Mouse (Mus musculus) cerebellum, adult 18-20 months (tissue): ENCODE measurements around the gene Jak2.

Experiments
- DNase-seq, 2 experiments: peaks; one replicate each; pipeline ENCODE4 v3.0.0; 2021

Gene Jak2

GRCm38 (mm10) chr19:29251191-29251957, at the start of gene Jak2:
Jak2 (plus strand) TSS chr19:29251828.
- peak; percentile 89 to 94 for DNase-seq

DNA sequence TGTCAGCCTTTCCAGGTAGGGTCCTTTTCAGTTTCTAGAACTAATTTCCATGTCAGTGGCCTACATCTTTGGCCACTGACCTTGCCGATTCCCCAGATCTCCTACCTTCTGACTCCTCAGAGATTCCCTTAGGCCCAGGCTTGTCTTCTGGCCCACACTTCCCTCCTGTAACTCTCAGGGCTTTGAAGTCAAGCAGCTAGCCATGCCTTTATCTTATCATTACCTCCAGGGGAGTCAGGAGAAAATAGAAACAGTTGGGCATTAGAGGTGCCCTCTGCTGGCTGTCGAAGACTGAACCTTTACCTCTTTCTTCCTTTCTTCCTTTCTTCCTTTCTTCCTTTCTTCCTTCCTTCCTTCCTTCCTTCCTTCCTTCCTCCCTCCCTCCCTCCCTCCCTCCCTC, 48.3 kb upstream of the Jak2 start:
- no peak for DNase-seq

DNA sequence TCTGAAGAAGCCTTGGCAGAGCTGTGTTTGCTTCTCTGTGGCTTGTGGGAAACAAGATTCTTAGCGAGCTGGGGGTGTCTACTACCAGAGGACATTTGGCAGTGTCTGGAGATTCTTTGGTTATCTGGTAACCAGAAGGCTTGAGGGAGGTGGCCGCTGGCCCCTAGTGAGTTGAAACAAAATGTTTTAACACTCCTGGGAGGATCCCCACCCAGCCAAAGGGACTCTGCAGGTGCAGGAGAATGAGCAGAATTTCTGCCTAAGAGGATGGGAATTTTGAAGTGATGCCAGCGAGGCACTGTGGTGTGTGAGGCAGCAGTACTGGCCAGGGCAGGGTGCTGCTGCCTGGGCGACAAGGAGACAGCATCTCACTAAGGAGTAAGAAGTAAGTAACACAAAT, 47.0 kb upstream of the Jak2 start:
- DNase-seq, result no peak

GRCm38 (mm10) chr19:29205267-29205666, 46.4 kb upstream of the Jak2 start:
- DNase-seq, result no peak

DNA sequence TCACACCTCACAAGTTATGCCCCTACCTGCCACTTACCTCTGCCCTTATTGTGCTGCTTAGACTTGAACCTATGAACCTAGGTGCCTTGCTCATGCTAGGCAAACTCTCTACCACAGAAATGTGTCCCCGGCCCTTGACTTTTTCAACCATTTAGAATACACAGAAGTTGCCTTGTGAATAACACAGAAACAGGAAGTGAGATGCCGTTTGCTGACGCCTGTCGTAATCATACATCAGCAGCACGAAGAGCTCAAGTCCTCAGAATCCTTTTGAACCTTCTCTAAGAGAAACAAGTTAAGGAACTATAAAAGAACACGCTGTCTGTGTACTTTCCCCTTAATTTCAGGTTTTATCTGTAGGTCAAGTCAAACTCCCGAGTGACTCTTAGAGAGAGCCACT, 41.7 kb upstream of the Jak2 start:
- no peak for DNase-seq

GRCm38 (mm10) chr19:29210319-29210718, 41.3 kb upstream of the Jak2 start:
- DNase-seq, result no peak

GRCm38 (mm10) chr19:29215811-29216509, 35.7 kb upstream of the Jak2 start:
- DNase-seq, result no peak

GRCm38 (mm10) chr19:29221867-29222266, 29.8 kb upstream of the Jak2 start:
- no peak for DNase-seq

DNA sequence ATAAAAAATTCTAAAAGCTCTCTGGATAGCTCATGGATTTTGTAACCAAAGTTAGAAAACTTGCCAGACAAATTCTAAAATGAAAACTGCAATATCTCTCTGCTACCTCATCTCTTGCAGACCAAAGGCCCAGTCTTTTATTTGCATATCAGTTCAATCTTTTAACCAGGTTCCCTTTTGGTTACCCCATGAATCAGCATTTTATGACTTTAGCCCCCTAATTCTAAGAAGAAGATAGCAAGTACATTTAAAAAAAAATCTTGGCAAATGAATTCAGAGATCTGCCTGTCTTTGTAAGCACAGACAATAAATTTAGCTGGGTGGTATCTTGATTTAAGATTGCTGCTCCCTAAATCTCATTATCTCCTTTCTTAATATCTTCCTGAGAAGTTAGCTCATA, 26.7 kb upstream of the Jak2 start:
- no peak for DNase-seq

GRCm38 (mm10) chr19:29226996-29227395, 24.6 kb upstream of the Jak2 start:
- no peak for DNase-seq

GRCm38 (mm10) chr19:29227941-29228590, 23.6 kb upstream of the Jak2 start:
- DNase-seq, result no peak

GRCm38 (mm10) chr19:29228989-29229388, 22.6 kb upstream of the Jak2 start:
- DNase-seq, result no peak

- DNase-seq, result no peak
These were observed 18.9 kb upstream of the Jak2 start for GRCm38 (mm10) chr19:29232738-29233137.

GRCm38 (mm10) chr19:29236658-29237385, 14.8 kb upstream of the Jak2 start:
- no peak for DNase-seq

DNA sequence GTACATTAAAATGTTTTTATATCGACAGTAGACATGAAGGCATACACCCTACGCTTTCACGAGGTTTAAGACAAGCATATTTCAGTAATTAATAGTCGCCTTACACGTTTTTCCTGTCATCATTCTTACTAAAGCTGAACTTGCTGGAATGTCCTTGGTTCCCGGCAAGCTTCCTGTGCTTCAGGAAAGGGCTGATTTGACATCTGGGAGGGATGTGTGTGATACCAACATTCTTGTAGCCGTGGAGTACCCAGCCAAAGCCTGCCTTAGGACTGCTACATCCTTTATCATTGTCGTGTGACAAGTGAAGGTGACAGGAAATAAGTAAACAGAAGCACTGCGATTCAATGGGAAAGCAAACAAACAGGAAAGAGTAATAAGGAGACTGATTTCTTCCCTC, 13.5 kb upstream of the Jak2 start:
- DNase-seq, result no peak

DNA sequence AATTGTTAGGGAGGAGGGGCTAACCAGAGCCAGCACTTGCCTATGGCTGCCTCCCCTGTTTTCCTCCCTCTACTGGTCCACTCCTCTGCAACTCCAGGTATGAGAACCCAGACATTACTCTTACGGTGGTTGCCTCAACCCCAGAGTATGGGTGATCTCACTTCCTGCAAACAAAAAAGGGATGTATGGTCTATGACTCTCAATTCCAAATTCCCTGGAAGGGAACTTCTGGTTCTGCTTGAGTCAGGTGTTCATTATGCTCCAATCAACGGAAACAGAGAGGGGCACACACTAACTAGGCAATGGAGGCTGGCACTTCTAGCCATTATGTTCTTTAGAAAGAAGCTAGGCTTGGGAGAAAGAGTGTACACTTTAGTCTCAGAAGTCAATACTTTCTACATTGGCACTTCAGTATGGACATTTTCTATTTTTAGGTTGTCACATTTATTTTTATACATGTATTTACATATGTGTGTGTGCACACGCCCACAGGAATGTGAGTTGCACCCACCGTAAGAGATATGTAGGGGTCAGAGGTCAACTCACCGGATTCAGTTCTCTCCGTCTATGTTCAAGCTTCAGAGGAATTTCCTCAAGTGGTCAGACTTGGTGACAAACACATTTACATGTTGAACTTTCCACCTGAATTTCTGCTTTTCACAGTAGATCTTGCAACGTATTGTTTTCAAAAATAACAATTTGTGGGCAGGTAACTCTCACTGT, 12.0 kb upstream of the Jak2 start:
- no peak for DNase-seq

- DNase-seq, result no peak
These were observed 11.0 kb upstream of the Jak2 start for GRCm38 (mm10) chr19:29240676-29241075.

DNA sequence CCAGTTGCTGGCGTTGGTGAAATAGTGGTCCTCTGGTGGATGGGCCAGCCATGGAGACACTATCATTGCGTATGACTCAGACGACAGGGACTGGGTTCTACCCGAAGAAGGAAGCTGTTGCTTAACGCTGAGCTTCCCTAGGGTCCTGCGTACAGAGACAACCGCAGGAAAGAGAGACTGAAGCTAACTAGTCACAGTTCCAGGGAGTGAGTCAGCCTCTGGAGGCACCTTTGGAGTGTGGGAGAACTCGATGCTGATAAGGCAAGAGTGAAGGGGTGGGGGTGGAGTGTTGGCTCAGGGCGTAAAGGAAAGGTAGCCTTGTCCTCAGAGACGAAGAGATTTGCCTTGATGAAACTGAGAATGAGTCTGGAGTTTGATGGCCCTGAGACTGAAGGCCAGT, 10.0 kb upstream of the Jak2 start:
- no peak for DNase-seq

DNA sequence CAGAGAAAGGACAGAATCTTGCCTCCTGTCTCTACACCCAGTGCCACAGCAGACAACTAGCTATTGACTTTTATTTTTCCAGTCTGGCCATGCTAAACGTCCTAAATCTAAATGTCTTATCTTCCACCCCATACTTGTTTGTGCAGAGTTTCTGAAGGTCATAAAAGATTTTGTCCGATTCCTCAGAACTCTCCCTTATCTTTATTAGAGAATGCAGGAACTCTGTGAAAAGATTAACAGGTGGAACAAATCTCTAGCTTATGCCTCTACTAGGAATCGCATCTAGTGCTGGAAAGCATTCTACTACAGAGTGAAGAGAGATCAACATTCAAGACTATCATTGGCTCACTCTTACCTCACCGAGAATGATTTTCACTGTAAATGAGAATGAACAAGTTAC, 1.7 kb upstream of the Jak2 start:
- DNase-seq, result no peak

- peak; percentile 45 to 53 for DNase-seq
These were observed 552 bp downstream of the Jak2 start for GRCm38 (mm10) chr19:29251958-29252801.

GRCm38 (mm10) chr19:29252831-29253545, 1.4 kb downstream of the Jak2 start:
- DNase-seq, result no peak
